Mouse (Mus musculus): Measurements from ENCODE around the gene Srsf1.

DNA sequence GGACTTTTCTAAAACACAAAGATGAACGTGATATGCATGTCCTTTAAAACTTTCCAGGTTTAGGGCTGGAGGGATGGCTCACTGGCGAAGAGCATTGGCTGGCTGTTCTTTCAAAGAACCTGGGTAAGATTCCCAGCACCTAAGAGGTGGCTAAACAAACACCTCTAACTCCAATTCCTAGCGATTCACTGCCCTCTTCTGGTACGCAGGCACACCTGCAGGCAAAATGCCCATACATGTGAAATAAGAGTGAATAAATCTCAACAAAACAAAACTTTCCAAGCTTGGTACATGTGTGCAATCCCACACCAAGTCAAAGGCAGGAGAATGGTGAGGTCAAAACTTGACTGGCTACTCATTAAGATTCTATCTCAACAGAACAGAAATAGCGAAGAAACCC, 47.4 kb upstream of the Srsf1 start:
- TF ChIP-seq CTCF (IDR thresholded peaks at IDR 0.05; ENCODE audit: borderline replicate concordance, extremely low read depth, insufficient read depth, insufficient read length) (no peak), POLR2A (IDR thresholded peaks at IDR 0.05; ENCODE audit: borderline replicate concordance, extremely low read depth, insufficient read depth, insufficient read length, poor library complexity, severe bottlenecking) (no peak)

Data from brain, embryonic 14.5 days (tissue).